14 mouse cellular contexts compared by ENCODE assay signal in the genomic region with DNA sequence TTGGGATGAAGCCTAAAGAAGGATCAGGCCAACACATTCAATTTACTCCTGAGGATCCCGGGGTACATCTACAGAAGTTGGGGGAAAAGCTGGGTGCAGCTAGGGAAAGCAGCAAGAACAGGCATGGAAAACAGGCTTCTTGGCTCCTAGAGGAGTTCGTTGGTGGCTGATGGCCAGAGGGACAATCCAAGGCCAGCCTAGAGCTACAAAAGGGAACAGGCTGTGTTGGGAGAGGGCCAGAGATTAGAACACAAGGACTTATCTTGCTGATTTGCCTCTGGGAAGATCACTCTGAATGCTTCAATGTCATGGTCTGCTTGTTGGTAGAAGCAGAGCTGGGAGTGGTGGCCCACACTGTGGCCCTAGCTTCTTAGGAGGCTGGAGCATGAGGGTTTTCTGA. TPM values are rescaled to one million over a fixed set of nuclear protein-coding genes. Genes with fewer than 3 reads are reported as not detected.
DNase-seq lines count a peak whose midpoint lies in the region; TF ChIP-seq lines count a peak whose summit lies in the region.
"Had no signal": no experiment of that assay in that cellular context is flagged by ENCODE, and none has a peak within 500 bp of the region (broad histone marks: within the 10 kb centered on the region; RNA-seq: fewer than 3 reads in every experiment).

No protein-coding gene starts in this region.

- 90% methylated on average over 2 of the region's 2 CpGs for WGBS in limb, embryonic 10.5 days

- no peaks in the 10 kb centered on the region for H3K9me3 ChIP-seq in limb, embryonic 10.5 days (replicated peaks)
- H3K9me3 ChIP-seq: intestine, embryonic 15.5 days; limb, embryonic 15.5 days; neural tube, embryonic 13.5 days had no signal

- peak; percentile 58 for DNase-seq in gastrocnemius, adult 2 months
- DNase-seq in gastrocnemius, postnatal 25 days, result no peak
- DNase-seq in lung, postnatal 14 days, result peak; percentile 32
- DNase-seq in lung, postnatal 10 days, result no peak
- DNase-seq in adrenal gland, postnatal 10 days, result peak; percentile 78
- DNase-seq in skeletal muscle tissue, adult 2 months (ENCODE audit: low read depth, low spot score), result peak; percentile 46
- no peak for DNase-seq in limb, embryonic 10.5 days (ENCODE audit: low spot score)
- DNase-seq: embryo, embryonic 11 days; lung, embryonic 14.5 days; right cerebral cortex, adult 18-20 months had no signal

- intact Hi-C loops in gastrocnemius, adult 2 months (cut with DNase I), result no loop called here

- no peak overlapping the region for H3K4me3 ChIP-seq in gastrocnemius, adult 2 months
- H3K4me3 ChIP-seq in limb, embryonic 10.5 days, result no peak overlapping the region
- H3K4me3 ChIP-seq: intestine, embryonic 15.5 days; left cerebral cortex, adult 2 months; limb, embryonic 15.5 days; neural tube, embryonic 13.5 days had no signal

- no peaks in the 10 kb centered on the region for H3K4me1 ChIP-seq in limb, embryonic 10.5 days
- H3K4me1 ChIP-seq: intestine, embryonic 15.5 days; limb, embryonic 15.5 days; neural tube, embryonic 13.5 days had no signal

- H3K36me3 ChIP-seq in limb, embryonic 10.5 days, result no peaks in the 10 kb centered on the region
- H3K36me3 ChIP-seq: intestine, embryonic 15.5 days; limb, embryonic 15.5 days; neural tube, embryonic 13.5 days had no signal

- H3K27ac ChIP-seq in gastrocnemius, adult 2 months, result no peak overlapping the region
- no peak overlapping the region for H3K27ac ChIP-seq in limb, embryonic 10.5 days
- H3K27ac ChIP-seq: intestine, embryonic 15.5 days; left cerebral cortex, adult 2 months; limb, embryonic 15.5 days; neural tube, embryonic 13.5 days had no signal

- no peak for TF ChIP-seq CTCF in gastrocnemius, adult 2 months (IDR thresholded peaks at IDR 0.05)

- no peaks in the 10 kb centered on the region for H3K27me3 ChIP-seq in limb, embryonic 10.5 days (ENCODE audit: low read depth, poor library complexity, severe bottlenecking)
- H3K27me3 ChIP-seq: intestine, embryonic 15.5 days; limb, embryonic 15.5 days; neural tube, embryonic 13.5 days had no signal

RNA-seq across cellular contexts. Expression of gene Map4, which starts 13.3 kb away (rescaled TPM):
- total RNA-seq in gastrocnemius, adult 2 months (2021), result 100 to 1,000 TPM; 484 to 501 TPM
- total RNA-seq in gastrocnemius, postnatal 25 days (2021), result 100 to 1,000 TPM; 426 to 444 TPM
- 100 to 1,000 TPM in 1 of 2 experiments, 10 to 100 TPM in 1; 83.5 to 132 TPM for total RNA-seq in adrenal gland, postnatal 10 days (2021)
- polyA plus RNA-seq in limb, embryonic 10.5 days (2016; fragmentation: Nextera tagmentation; extraction: Ambion mirVana), result 37.3 and 43.9 TPM in 2 replicates

RNA-seq across cellular contexts. Expression of gene Cdc25a, which starts 42.6 kb away (rescaled TPM):
- 1 to 10 TPM; 4.3 to 5.0 TPM for total RNA-seq in gastrocnemius, adult 2 months (2021)
- 1 to 10 TPM; 3.6 to 3.7 TPM for total RNA-seq in gastrocnemius, postnatal 25 days (2021)
- 10 to 100 TPM; 15.5 to 17.0 TPM for total RNA-seq in adrenal gland, postnatal 10 days (2021)
- 54.4 and 55.6 TPM in 2 replicates for polyA plus RNA-seq in limb, embryonic 10.5 days (2016; fragmentation: Nextera tagmentation; extraction: Ambion mirVana)

Comparison
In these comparisons a context has a peak if more than half of its experiments do, and no peak if none do; other contexts are left out.
1. DNase-seq: peak in gastrocnemius, adult 2 months (single experiment), lung, postnatal 14 days (single experiment), adrenal gland, postnatal 10 days (single experiment) and skeletal muscle tissue, adult 2 months (single experiment); none in gastrocnemius, postnatal 25 days (single experiment), lung, postnatal 10 days (single experiment) and limb, embryonic 10.5 days (single experiment).